Mouse (Mus musculus) Muller cell, postnatal 12 days (primary cell): ENCODE results near the gene Was.
"Not testable (repeated sequence)": the region's sequence is repeated elsewhere in the genome, so short reads cannot be mapped to it uniquely, and the experiment has no call there.

Experiments
- DNase-seq: peaks from one replicate; pipeline ENCODE4 v3.0.0-alpha.2; 2015; ENCODE audit errors: inconsistent ontology term

The Was gene

DNA sequence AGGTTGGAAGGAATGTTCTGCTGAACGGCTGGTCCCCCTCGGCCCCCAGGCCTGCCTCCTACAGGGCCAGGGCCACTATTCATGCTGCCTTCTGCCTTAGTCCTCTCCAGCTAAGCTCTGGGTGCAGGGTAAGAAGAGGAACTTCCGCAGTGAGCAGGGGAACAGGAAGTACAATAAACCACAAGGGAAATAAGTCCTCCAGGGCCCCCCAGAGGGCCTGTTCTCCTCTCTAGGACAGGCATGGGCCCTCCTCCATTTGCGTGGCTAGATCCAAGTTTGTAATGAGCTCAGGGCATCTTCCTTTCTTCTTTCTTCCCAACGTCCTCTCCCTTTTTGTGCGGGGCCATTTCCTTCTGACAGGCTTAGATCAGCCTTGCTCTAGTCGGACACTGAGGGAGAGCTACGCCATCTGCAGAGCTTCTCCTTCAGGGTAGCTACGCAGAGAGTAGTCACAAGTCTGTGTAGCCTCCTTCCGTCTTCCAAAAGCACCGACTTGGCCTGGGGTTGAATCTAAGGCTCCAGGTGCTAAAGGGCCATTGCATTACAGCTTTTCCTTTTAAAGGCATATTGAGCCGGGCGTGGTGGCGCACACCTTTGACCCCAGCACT is at the start of gene Was:
Gene Was (minus strand): TSS at position 153 of the 608 bp plus-strand sequence.
- no peak for DNase-seq

DNA sequence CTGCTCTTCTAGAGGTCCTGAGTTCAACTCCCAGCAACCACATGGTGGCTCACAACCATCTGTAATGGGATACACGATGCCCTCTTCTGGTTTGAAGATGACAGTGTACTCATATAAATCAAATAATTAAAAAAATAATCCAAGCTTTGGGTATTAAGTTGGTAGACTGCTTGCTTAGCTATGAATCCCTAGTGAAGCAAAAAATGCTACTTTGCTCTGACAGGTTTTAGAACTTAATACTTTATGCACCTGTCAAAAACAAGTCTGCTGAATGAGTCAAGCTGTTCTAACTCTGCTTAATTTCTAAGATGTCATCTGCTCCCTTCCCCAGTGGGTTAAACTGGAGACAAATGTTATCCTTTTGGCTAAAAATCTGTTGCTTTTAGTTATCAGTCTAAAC is 49.2 kb upstream of the Was start:
- DNase-seq = no peak

DNA sequence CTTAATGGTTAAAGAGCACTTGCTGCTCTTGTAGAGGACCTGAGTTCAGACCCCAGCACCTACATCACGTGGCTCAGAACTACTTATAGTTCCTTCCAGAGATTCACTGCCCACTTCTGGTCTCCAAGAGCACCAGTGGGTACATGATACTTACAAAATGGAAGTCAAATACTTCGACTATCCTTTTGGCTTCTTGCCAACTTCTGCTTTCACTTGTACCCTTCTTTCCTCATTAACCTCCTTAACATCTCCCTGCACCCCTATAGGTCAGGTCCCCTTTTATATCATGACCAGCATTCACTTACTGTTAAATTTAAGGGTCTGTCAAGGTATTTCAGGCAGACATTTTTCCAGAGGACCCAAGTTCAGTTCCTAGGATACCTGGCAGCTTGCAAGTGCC is 45.6 kb upstream of the Was start:
- DNase-seq = no peak

- DNase-seq = peak; percentile 92
Observed at GRCm38 (mm10) chrX:8132017-8132976, 42.0 kb upstream of the Was start, which contains the start of gene Wdr13. Gene Wdr13 (minus strand): TSS chrX:8132892.

- no peak for DNase-seq
Observed at GRCm38 (mm10) chrX:8131393-8131792, 41.1 kb upstream of the Was start.

DNA sequence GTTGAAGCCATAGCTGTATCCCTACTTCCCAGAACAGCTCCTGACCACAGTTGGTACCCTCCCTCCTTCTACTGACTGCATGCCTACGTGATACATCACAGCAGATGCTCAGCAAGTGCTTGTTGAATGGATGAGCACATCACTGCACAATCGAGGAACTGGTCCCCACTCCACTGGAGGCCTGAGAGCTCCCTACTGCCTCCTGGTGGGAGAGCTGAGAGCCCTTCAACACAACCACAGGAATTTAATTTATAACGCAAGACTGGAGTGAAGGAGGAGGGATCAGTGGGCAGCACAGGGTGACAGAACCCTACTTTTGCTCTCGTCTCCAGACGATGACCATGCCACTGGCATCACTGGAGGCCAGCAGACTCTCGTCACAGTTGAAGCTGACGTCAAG is 34.9 kb upstream of the Was start:
- DNase-seq = no peak

DNA sequence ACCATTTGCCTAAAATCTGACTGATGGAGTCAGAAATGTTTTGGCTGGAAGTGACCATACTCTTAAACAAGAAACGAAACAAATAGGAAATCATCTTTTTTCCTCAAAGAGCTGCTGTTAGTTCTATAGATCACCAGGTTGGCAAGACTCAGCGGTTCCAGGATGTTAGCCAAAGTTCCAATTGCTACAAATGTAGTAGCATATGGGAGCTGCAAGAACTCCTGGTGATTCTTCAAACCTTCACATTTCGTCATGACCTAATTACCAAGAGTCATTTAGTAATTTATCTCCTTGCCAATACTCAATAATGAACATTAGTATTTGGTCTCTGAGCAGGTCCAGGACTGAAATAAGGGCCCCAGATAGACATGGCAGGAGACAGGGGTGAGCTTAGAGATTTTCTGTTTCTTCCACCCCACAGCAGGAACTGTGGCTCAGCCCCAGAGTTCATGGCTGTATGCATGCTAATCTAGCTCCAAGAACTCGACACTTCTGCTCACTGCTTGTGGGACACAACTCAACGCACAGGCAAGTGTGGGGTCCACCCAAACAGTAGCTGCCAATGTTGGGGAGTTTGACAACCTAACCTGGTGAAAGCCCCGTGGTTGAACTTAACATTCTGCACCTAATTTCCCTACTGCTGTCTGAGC is 33.6 kb upstream of the Was start:
- no peak for DNase-seq

DNA sequence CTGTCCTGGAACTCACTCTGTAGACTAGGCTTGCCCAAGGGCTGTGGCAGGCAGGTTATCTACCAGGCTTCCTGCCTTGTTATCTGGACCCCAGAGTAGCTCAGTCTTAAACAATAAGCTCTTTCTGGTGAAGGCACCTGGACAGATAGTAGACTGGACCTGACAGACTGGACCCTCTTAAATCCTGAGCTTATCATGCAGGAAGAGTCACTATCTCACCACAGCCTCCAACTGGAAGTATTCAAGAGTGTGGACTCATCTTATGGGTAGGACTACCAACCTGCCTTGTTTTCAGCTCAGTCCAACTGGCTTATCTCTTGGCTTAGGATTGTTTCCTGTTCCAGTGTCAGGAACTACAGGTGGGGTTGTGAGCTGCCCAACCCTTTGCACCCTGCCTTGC is 27.0 kb upstream of the Was start:
- no peak for DNase-seq

- DNase-seq = no peak
Observed at GRCm38 (mm10) chrX:8115275-8115674, 25.0 kb upstream of the Was start.

- DNase-seq = no peak
Observed at GRCm38 (mm10) chrX:8105019-8105418, 14.7 kb upstream of the Was start.

DNA sequence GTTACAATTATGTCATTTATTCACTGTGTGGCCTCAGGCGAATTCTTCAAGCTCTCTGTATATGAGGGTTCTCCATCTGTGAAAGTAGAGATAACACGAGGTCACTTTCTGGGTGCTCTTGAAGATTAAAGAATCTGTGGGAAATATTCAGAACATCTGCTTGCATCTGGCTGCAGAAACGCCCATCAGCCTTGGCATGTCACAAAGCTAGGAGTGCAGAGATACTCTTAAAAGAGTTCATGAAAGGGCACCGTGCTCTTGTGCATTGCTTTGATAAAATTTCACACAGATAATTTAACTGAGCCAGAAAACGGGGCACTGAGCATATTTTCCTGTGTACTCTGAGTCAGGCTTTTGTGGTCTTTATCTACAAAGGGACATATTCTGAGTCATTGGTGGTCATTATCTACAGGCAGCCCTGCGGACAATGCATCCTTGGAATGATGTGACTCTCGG is 11.9 kb upstream of the Was start:
- DNase-seq = peak; percentile 43

GRCm38 (mm10) chrX:8101017-8101416 is 10.7 kb upstream of the Was start:
- peak; percentile 63 for DNase-seq

DNA sequence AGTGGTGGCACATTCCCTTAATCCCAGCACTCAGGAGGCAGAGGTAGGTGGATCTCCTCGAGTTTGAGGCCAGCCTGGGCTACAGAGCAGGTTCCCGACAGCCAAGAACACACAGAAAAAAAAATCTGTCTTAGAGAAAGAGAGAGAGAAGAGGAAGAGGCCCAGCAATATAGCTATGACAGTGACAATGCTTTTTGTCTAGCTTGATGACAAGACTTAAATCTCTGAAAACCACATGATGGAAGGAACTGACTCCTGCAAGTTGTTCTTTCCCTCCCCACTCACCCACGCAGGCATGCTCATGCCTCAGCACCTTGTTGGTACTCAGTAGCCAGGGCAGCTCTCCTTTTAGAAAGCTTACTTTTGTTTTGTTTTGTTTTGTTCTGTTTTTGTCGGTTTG is 9.1 kb upstream of the Was start:
- DNase-seq = no peak

GRCm38 (mm10) chrX:8096787-8097242 is 6.5 kb upstream of the Was start:
- peak; percentile 96 for DNase-seq

DNA sequence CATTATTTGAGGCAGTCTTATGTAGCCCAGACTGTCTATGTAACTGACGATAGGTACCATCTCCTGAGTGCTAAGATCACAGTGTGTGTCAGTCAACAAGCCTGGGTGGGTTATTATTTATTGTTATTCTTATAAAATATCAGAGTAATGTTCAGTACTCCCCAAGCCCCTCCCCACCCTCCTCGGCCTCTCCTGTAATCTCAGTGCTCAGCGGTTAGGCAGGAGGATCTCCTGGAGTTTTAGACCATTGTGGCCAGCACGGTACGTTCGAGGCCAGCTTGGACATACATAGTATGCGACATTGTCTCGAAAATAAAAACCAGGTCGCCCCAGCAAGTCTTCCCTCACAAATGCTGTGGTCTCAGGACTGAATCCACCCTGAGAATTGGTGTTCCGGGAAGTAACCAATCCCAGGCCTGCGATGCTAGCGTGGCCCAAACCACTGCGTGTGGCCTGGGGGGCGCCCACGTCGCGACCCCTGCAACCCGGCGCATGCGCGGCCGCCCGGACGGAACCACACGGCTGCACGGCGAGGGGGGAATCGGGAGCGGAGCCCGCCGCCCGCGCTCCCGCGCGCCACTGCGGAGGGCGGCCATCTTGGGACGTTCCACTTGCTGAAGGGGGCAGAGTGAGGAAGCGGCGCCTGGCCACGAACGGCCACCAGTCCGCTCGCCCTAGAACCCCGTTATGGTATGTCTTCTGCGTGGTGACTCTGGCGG is 5.9 kb upstream of the Was start:
- DNase-seq = not testable (repeated sequence)

DNA sequence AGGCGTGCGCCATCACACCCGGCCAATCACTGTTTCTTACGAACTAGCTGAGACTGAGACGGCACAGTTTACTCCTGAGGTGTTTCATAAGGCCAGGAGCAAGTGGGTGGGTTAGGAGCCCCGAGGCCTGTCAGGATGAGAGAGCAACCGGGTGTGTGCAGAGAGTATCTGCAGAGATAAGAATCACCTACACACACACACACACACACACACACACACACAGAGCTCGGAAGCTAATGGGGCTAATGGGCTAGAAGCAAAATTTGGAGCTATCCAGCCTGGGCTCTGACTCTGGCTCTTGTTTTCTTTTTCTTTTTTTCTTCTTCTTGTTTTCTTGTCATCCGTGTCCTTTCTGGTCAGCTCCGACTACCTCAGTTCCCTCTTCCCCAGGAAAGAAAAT is 5.2 kb upstream of the Was start:
- DNase-seq = no peak

- not testable (repeated sequence) for DNase-seq
Observed at GRCm38 (mm10) chrX:8090954-8091347, 653 bp upstream of the Was start.

DNA sequence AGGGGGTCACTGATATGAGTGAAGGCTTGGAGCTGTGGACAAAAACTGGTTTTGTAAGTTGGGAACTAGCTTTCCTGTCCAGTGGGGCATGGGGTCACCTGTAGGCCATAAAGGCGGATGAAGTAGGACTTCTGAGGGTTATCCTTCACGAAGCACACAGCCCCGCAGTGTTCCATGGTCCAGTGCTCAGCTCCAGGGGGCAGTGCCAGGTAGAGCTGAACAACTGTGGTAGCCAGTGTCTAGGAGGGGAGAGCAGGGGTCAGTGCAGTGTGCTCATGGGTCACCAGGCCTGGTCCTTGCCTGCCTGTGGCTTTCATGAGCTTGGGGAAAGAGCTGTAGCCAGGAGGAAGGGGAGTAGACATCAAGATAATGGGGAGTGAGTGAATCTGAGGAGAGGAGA is 552 bp downstream of the Was start:
- DNase-seq = no peak

GRCm38 (mm10) chrX:8085611-8086010 is 4.7 kb downstream of the Was start:
- no peak for DNase-seq

DNA sequence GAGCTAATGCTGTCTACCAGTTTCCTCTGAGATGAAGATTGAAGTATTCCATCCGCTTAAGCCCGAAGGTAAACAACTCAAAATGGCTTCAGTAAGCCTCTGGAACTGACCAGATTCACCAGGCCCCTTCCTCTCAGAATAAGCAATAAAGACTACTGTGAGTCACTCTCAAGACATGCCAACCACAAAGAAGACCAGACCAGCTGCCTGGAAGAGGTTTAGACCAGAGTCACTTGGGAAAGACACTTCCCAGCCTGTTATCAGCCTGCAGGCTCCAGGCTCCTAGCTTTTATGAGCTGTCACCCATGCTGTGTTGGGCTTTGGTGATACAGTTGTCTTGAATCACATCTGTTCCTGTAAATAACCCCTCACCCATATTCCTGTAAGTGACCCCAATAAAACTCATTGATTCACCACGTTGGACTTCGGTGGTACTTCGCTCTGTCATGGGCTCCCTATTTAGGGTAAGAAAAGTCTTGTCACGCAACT is 5.5 kb downstream of the Was start:
- no peak for DNase-seq

DNA sequence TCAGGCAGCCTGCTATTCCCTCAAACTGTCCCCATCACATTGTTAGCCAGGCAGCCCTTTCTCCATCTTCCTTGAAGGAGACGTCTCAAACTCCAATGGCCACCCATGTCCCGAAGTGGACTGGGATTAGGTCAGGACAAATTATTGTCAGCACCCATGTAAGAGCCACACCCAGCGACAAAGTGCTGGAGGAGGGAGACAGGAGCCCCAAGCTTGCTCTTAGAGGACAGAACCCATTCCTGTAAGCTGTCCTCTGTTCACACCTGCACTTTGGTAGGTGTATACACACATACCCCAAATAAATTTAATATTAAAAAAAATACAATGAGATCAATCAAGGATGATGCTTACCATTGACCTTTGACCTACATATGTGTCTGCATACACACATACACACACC is 15.2 kb downstream of the Was start:
- no peak for DNase-seq
